Mouse (Mus musculus) kidney, adult 2 months (tissue): ENCODE measurements at regions not wholly inside any gene's neighbourhood (a gene's known extent, or its start where the extent isn't known, plus 50 kb on each side); places are given as distances from the start of the nearest gene placed in this dataset.

Experiments used
- CTCF ChIP-seq: fragments of 200-500 bp; conservative IDR thresholded peaks from 2 replicates; pipeline ENCODE4 v1.5.1; 2011; ENCODE audit warnings: low read depth, mild to moderate bottlenecking, control low read depth, low read length, moderate library complexity, mixed read lengths; ENCODE audit not compliant: insufficient read depth, insufficient read length
- POLR2A ChIP-seq: fragments of 200-500 bp; IDR thresholded peaks from one replicate; pipeline ENCODE4 v1.6.1; 2011; ENCODE audit warnings: low read depth, low read length, control low read depth

DNA sequence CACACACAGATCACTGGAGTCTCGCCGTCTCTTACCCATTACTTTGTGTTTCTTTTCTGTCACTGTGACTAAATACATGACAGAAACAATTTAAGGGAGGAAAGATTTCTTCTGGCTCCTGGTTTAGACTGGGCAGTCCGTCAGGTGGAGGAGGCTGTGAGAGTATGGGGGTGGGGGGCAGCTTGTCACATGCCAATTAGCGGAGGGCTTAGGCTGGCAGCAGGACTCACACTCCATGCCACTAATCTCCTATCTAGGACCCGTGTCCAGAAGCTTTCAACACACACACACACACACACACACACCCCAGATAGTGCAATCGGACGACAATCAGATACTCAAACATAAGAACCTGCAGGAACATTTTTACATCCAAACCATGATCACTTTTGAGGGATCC lies 73.0 kb downstream of the Irx6 start:
- TF ChIP-seq CTCF = no peak
- no peak for TF ChIP-seq POLR2A
